Mouse (Mus musculus): Measurements from ENCODE around the gene Klf2. TPM values are rescaled to one million over a fixed set of nuclear protein-coding genes. Genes with fewer than 3 reads are reported as not detected.

Klf2 gene
- polyA plus RNA-seq, 1 experiment from 2014 or later, result 6.4 TPM

DNA sequence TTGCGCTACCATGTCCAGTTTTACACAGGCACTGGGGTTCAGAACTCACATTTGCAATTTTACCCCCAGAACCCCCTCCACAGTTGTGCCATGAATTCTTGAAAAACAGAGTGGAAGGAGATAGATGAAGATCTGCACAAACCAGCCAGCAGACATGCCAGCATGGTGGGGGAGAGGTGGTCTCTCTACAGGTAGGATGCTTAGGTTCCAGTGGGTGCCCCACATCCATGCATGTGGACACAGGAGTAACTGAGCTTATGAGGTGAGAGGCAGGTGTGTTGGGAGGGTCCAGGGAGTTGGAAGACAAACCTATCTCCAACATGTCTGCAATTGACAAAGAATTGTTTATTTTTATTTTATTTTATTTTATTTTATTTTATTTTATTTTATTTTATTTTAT is 19.9 kb upstream of the Klf2 start:
- H3K27ac ChIP-seq (ENCODE audit: low read length), result no peak overlapping the region
- 94% methylated on average over 1 of the region's 1 CpGs for WGBS
- H3K4me2 ChIP-seq (replicated peaks; ENCODE audit: low read depth, low read length), result no peak overlapping the region
- no peak for ATAC-seq (ENCODE audit: insufficient number of reproducible peaks, insufficient read depth, low FRiP score, low read depth)
- H3K9ac ChIP-seq (replicated peaks; ENCODE audit: low read depth, low read length), result no peak overlapping the region
- no peaks in the 10 kb centered on the region for H3K9me3 ChIP-seq (ENCODE audit: control insufficient read depth, low read depth, low read length)
- 0 out of 2 replicates have a peak, but pooled peaks cover 7% of the 10 kb centered on the region for H3K4me1 ChIP-seq (ENCODE audit: control insufficient read depth, insufficient read depth, low read length)
- H3K27me3 ChIP-seq (ENCODE audit: control insufficient read depth, insufficient read depth, low read length), result no peaks in the 10 kb centered on the region
- H3K36me3 ChIP-seq (ENCODE audit: control insufficient read depth, insufficient read depth, low read length), result no peaks in the 10 kb centered on the region
- no peak overlapping the region for H3K4me3 ChIP-seq (ENCODE audit: low read depth, low read length)

GRCm38 (mm10) chr8:72300654-72301400 is 18.0 kb upstream of the Klf2 start:
- Histone ChIP-seq H3K27ac (ENCODE audit: low read length) (no peak overlapping the region), H3K9me3 (ENCODE audit: control insufficient read depth, low read depth, low read length) (no peaks in the 10 kb centered on the region), H3K4me3 (ENCODE audit: low read depth, low read length) (no peak overlapping the region), H3K4me1 (ENCODE audit: control insufficient read depth, insufficient read depth, low read length) (no peaks in the 10 kb centered on the region), H3K27me3 (ENCODE audit: control insufficient read depth, insufficient read depth, low read length) (no peaks in the 10 kb centered on the region), H3K9ac (replicated peaks; ENCODE audit: low read depth, low read length) (no peak overlapping the region), H3K36me3 (ENCODE audit: control insufficient read depth, insufficient read depth, low read length) (no peaks in the 10 kb centered on the region), H3K4me2 (replicated peaks; ENCODE audit: low read depth, low read length) (no peak overlapping the region)
- no peak for ATAC-seq (ENCODE audit: insufficient number of reproducible peaks, insufficient read depth, low FRiP score, low read depth)
- WGBS, result 70% methylated on average over 9 of the region's 9 CpGs

- ATAC-seq (ENCODE audit: insufficient number of reproducible peaks, insufficient read depth, low FRiP score, low read depth), result no peak
- 73% methylated on average over 5 of the region's 5 CpGs for WGBS
- no peaks in the 10 kb centered on the region for H3K9me3 ChIP-seq (ENCODE audit: control insufficient read depth, low read depth, low read length)
These were observed 17.3 kb upstream of the Klf2 start for GRCm38 (mm10) chr8:72301497-72301896.

GRCm38 (mm10) chr8:72302986-72303612 is 15.7 kb upstream of the Klf2 start:
- Histone ChIP-seq H3K4me3 (ENCODE audit: low read depth, low read length) (no peak overlapping the region), H3K27me3 (ENCODE audit: control insufficient read depth, insufficient read depth, low read length) (no peaks in the 10 kb centered on the region), H3K9me3 (ENCODE audit: control insufficient read depth, low read depth, low read length) (no peaks in the 10 kb centered on the region), H3K4me1 (ENCODE audit: control insufficient read depth, insufficient read depth, low read length) (no peaks in the 10 kb centered on the region), H3K27ac (ENCODE audit: low read length) (no peak overlapping the region), H3K9ac (replicated peaks; ENCODE audit: low read depth, low read length) (no peak overlapping the region), H3K36me3 (ENCODE audit: control insufficient read depth, insufficient read depth, low read length) (no peaks in the 10 kb centered on the region), H3K4me2 (replicated peaks; ENCODE audit: low read depth, low read length) (no peak overlapping the region)
- ATAC-seq (ENCODE audit: insufficient number of reproducible peaks, insufficient read depth, low FRiP score, low read depth), result no peak
- 66% methylated on average over 8 of the region's 8 CpGs for WGBS

More at GRCm38 (mm10) chr8:72301497-72301896, 17.3 kb upstream of the Klf2 start:
- Histone ChIP-seq H3K27ac (ENCODE audit: low read length) (no peak overlapping the region), H3K27me3 (ENCODE audit: control insufficient read depth, insufficient read depth, low read length) (no peaks in the 10 kb centered on the region), H3K4me3 (ENCODE audit: low read depth, low read length) (no peak overlapping the region), H3K36me3 (ENCODE audit: control insufficient read depth, insufficient read depth, low read length) (no peaks in the 10 kb centered on the region), H3K4me1 (ENCODE audit: control insufficient read depth, insufficient read depth, low read length) (no peaks in the 10 kb centered on the region), H3K4me2 (replicated peaks; ENCODE audit: low read depth, low read length) (no peak overlapping the region), H3K9ac (replicated peaks; ENCODE audit: low read depth, low read length) (no peak overlapping the region)

DNA sequence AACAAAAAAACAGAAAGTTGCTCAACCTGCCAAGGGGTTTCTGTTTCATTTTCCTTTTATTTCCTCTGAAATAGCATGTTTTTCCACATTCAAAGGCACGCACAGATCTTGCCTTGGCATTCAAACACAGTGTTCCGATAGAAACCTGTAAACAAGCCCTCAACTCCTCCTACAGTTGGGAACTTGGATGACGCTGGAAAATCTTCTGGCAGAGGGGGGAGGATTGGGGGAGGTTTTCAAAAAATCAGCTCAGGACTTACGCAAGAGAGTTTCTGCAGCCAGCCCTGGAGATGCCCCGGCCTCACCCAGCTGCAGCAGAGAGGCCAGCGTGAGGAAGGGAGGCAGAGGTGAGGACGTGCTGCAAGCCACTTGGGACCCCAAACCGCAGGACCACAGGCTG is 15.2 kb upstream of the Klf2 start:
- WGBS, result 50% methylated on average over 8 of the region's 8 CpGs
- Histone ChIP-seq H3K36me3 (ENCODE audit: control insufficient read depth, insufficient read depth, low read length) (no peaks in the 10 kb centered on the region), H3K4me2 (replicated peaks; ENCODE audit: low read depth, low read length) (no peak overlapping the region), H3K27ac (ENCODE audit: low read length) (no peak overlapping the region), H3K4me3 (ENCODE audit: low read depth, low read length) (no peak overlapping the region), H3K9me3 (ENCODE audit: control insufficient read depth, low read depth, low read length) (no peaks in the 10 kb centered on the region), H3K4me1 (ENCODE audit: control insufficient read depth, insufficient read depth, low read length) (no peaks in the 10 kb centered on the region), H3K27me3 (ENCODE audit: control insufficient read depth, insufficient read depth, low read length) (no peaks in the 10 kb centered on the region), H3K9ac (replicated peaks; ENCODE audit: low read depth, low read length) (no peak overlapping the region)
- peak; percentile 65; the same call in 1 of the 2 replicates for ATAC-seq (ENCODE audit: insufficient number of reproducible peaks, insufficient read depth, low FRiP score, low read depth)

- Histone ChIP-seq H3K4me3 (ENCODE audit: low read depth, low read length) (no peak within 1 kb of the TSS), H3K4me2 (replicated peaks; ENCODE audit: low read depth, low read length) (no peak within 1 kb of the TSS), H3K27me3 (ENCODE audit: control insufficient read depth, insufficient read depth, low read length) (no peaks in the 10 kb centered on the region), H3K9ac (replicated peaks; ENCODE audit: low read depth, low read length) (no peak within 1 kb of the TSS), H3K36me3 (ENCODE audit: control insufficient read depth, insufficient read depth, low read length) (no peaks in the 10 kb centered on the region), H3K4me1 (ENCODE audit: control insufficient read depth, insufficient read depth, low read length) (no peaks in the 10 kb centered on the region), H3K27ac (ENCODE audit: low read length) (no peak within 1 kb of the TSS), H3K9me3 (ENCODE audit: control insufficient read depth, low read depth, low read length) (no peaks in the 10 kb centered on the region)
- WGBS, result 73% methylated on average over 15 of the region's 16 CpGs
- no peak for ATAC-seq (ENCODE audit: insufficient number of reproducible peaks, insufficient read depth, low FRiP score, low read depth)
These were observed 13.5 kb upstream of the Klf2 start, which contains the start of gene Gm10282 for GRCm38 (mm10) chr8:72305210-72305905. Gm10282 (minus strand) TSS chr8:72305260.

GRCm38 (mm10) chr8:72306913-72307312 is 11.9 kb upstream of the Klf2 start:
- no peaks in the 10 kb centered on the region for H3K27me3 ChIP-seq (ENCODE audit: control insufficient read depth, insufficient read depth, low read length)
- 0 out of 2 replicates have a peak, but pooled peaks have one; percentile 39 for ATAC-seq (ENCODE audit: insufficient number of reproducible peaks, insufficient read depth, low FRiP score, low read depth)
- WGBS, result 80% methylated on average over 5 of the region's 5 CpGs

GRCm38 (mm10) chr8:72308276-72308675 is 10.6 kb upstream of the Klf2 start:
- ATAC-seq (ENCODE audit: insufficient number of reproducible peaks, insufficient read depth, low FRiP score, low read depth), result no peak
- H3K36me3 ChIP-seq (ENCODE audit: control insufficient read depth, insufficient read depth, low read length), result no peaks in the 10 kb centered on the region
- 52% methylated on average over 6 of the region's 6 CpGs for WGBS
- H3K4me1 ChIP-seq (ENCODE audit: control insufficient read depth, insufficient read depth, low read length), result no peaks in the 10 kb centered on the region
- H3K4me3 ChIP-seq (ENCODE audit: low read depth, low read length), result no peak overlapping the region
- H3K9ac ChIP-seq (replicated peaks; ENCODE audit: low read depth, low read length), result no peak overlapping the region
- H3K27ac ChIP-seq (ENCODE audit: low read length), result no peak overlapping the region
- no peaks in the 10 kb centered on the region for H3K9me3 ChIP-seq (ENCODE audit: control insufficient read depth, low read depth, low read length)
- no peaks in the 10 kb centered on the region for H3K27me3 ChIP-seq (ENCODE audit: control insufficient read depth, insufficient read depth, low read length)
- no peak overlapping the region for H3K4me2 ChIP-seq (replicated peaks; ENCODE audit: low read depth, low read length)

More at GRCm38 (mm10) chr8:72306913-72307312, 11.9 kb upstream of the Klf2 start:
- Histone ChIP-seq H3K27ac (ENCODE audit: low read length) (no peak overlapping the region), H3K4me3 (ENCODE audit: low read depth, low read length) (no peak overlapping the region), H3K9me3 (ENCODE audit: control insufficient read depth, low read depth, low read length) (no peaks in the 10 kb centered on the region), H3K4me1 (ENCODE audit: control insufficient read depth, insufficient read depth, low read length) (no peaks in the 10 kb centered on the region), H3K9ac (replicated peaks; ENCODE audit: low read depth, low read length) (no peak overlapping the region), H3K4me2 (replicated peaks; ENCODE audit: low read depth, low read length) (no peak overlapping the region), H3K36me3 (ENCODE audit: control insufficient read depth, insufficient read depth, low read length) (no peaks in the 10 kb centered on the region)
